Mouse (Mus musculus) c-Kit-negative CD71-positive TER-119-positive erythroid progenitor cells, embryonic 14.5 days (primary cell): ENCODE measurements around the gene Kremen2.

Source experiments
- DNase-seq: peaks from one replicate; pipeline ENCODE4 v3.0.0-alpha.2; 2013; ENCODE audit warnings: low read depth, low spot score

The Kremen2 gene

GRCm38 (mm10) chr17:23760231-23760630 lies 14.6 kb upstream of the Kremen2 start:
- no peak for DNase-seq

- DNase-seq = no peak
Measured at GRCm38 (mm10) chr17:23758801-23759200, 13.2 kb upstream of the Kremen2 start.

- no peak for DNase-seq
Measured at GRCm38 (mm10) chr17:23757581-23757980, 11.9 kb upstream of the Kremen2 start.

- no peak for DNase-seq
Measured at GRCm38 (mm10) chr17:23755689-23756088, 10.1 kb upstream of the Kremen2 start.

- DNase-seq = no peak
Measured at GRCm38 (mm10) chr17:23749400-23750191, 4.0 kb upstream of the Kremen2 start.

- peak; percentile 73 for DNase-seq
Measured at GRCm38 (mm10) chr17:23748631-23749391, 3.2 kb upstream of the Kremen2 start.

GRCm38 (mm10) chr17:23748026-23748425 lies 2.4 kb upstream of the Kremen2 start:
- no peak for DNase-seq

- no peak for DNase-seq
Measured at GRCm38 (mm10) chr17:23747471-23747870, 1.8 kb upstream of the Kremen2 start.

GRCm38 (mm10) chr17:23746767-23747166 lies 1.1 kb upstream of the Kremen2 start:
- DNase-seq = no peak

GRCm38 (mm10) chr17:23746311-23746710 lies 678 bp upstream of the Kremen2 start:
- no peak for DNase-seq

- no peak for DNase-seq
Measured at GRCm38 (mm10) chr17:23744651-23745050, 982 bp downstream of the Kremen2 start.

- no peak for DNase-seq
Measured at GRCm38 (mm10) chr17:23744076-23744475, 1.6 kb downstream of the Kremen2 start.

GRCm38 (mm10) chr17:23742941-23743340 lies 2.7 kb downstream of the Kremen2 start:
- DNase-seq = no peak

- no peak for DNase-seq
Measured at GRCm38 (mm10) chr17:23742210-23742793, 3.3 kb downstream of the Kremen2 start.

- no peak for DNase-seq
Measured at GRCm38 (mm10) chr17:23741359-23742209, 4.0 kb downstream of the Kremen2 start.

GRCm38 (mm10) chr17:23740598-23741021 lies 5.0 kb downstream of the Kremen2 start, which contains the start of gene Paqr4:
TSS of gene Paqr4 (minus strand) at chr17:23740867.
- DNase-seq = peak; percentile 36

GRCm38 (mm10) chr17:23740136-23740584 lies 5.5 kb downstream of the Kremen2 start:
- peak; percentile 51 for DNase-seq

- DNase-seq = no peak
Measured at GRCm38 (mm10) chr17:23739202-23740135, 6.2 kb downstream of the Kremen2 start.

- no peak for DNase-seq
Measured at GRCm38 (mm10) chr17:23738836-23739201, 6.8 kb downstream of the Kremen2 start.
